ENCODE assay signal across 48 mouse cellular contexts in the genomic region with DNA sequence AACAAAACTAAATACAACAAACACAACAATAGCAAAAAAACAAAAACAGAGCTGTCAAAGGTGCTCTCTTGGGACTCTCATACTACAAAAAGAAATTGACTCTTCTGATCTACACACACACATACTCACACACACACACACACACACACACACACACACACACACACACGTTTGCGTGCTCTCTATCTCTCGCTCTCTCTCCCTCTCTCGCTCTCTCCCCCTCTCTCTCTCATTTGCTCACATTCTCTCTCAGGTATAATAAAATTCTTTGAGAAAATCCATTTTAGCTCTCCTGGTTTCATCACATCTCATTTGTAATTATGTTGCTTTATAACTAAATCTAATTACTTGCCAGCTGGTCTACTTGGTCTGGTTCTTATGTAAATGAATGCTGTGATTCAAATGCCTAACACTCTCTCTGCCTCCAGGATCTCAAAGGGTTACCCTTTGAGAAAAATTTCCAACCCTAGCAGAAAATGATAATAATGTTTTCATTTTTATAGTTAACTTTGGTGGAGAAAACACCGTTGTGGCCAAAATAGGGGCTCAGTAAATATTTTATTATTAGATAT. TPM values are rescaled to one million over a fixed set of nuclear protein-coding genes. Genes with fewer than 3 reads are reported as not detected.
"Had no signal": no experiment of that assay in that cellular context is flagged by ENCODE, and none has a peak within 500 bp of the region (broad histone marks: within the 10 kb centered on the region; RNA-seq: fewer than 3 reads in every experiment).

No protein-coding gene starts in this region.

- DNase-seq: left cerebral cortex, postnatal 4 days; liver; liver, embryonic 13.5 days; liver, postnatal 0 days; lung, adult 18-20 months; lung, adult 2 months; lung, embryonic 14.5 days; lung, postnatal 10 days; lung, postnatal 14 days; lung, postnatal 36 days; lung, postnatal 4 days; midbrain, embryonic 14.5 days had no signal

- H3K4me2 ChIP-seq: limb, embryonic 12.5 days; limb, embryonic 13.5 days; limb, embryonic 15.5 days; liver, embryonic 11.5 days; liver, embryonic 12.5 days; liver, embryonic 13.5 days; liver, embryonic 15.5 days; lung, embryonic 14.5 days; lung, embryonic 15.5 days; midbrain, embryonic 11.5 days; midbrain, embryonic 12.5 days; midbrain, embryonic 13.5 days; midbrain, embryonic 15.5 days had no signal

- ATAC-seq: liver, embryonic 12.5 days; liver, postnatal 0 days; lung, postnatal 0 days; midbrain, embryonic 13.5 days; midbrain, embryonic 15.5 days; midbrain, embryonic 16.5 days had no signal

- H3K9ac ChIP-seq: limb, embryonic 12.5 days; limb, embryonic 13.5 days; limb, embryonic 15.5 days; liver, embryonic 12.5 days; liver, embryonic 13.5 days; liver, embryonic 14.5 days; liver, embryonic 15.5 days; liver, postnatal 0 days; lung, embryonic 14.5 days; lung, embryonic 15.5 days; midbrain, embryonic 12.5 days; midbrain, embryonic 13.5 days; midbrain, embryonic 15.5 days had no signal

- H3K36me3 ChIP-seq: limb, embryonic 10.5 days; limb, embryonic 12.5 days; limb, embryonic 13.5 days; limb, embryonic 15.5 days; liver, embryonic 12.5 days; liver, embryonic 13.5 days; liver, embryonic 15.5 days; lung, embryonic 15.5 days; midbrain, embryonic 10.5 days; midbrain, embryonic 12.5 days; midbrain, embryonic 13.5 days; midbrain, embryonic 15.5 days had no signal

- H3K27me3 ChIP-seq: limb, embryonic 12.5 days; limb, embryonic 15.5 days; liver, embryonic 12.5 days; liver, embryonic 13.5 days; liver, embryonic 15.5 days; lung, embryonic 15.5 days; midbrain, embryonic 12.5 days; midbrain, embryonic 13.5 days; midbrain, embryonic 15.5 days had no signal

- H3K4me1 ChIP-seq: limb, embryonic 15.5 days; liver, embryonic 12.5 days; liver, embryonic 13.5 days; liver, embryonic 15.5 days; lung, embryonic 15.5 days; megakaryocyte, embryonic 14.5 days; midbrain, embryonic 12.5 days; midbrain, embryonic 13.5 days; midbrain, embryonic 15.5 days had no signal

- H3K4me3 ChIP-seq: left cerebral cortex, adult 2 months; limb, embryonic 10.5 days; limb, embryonic 12.5 days; limb, embryonic 13.5 days; limb, embryonic 15.5 days; liver, embryonic 12.5 days; liver, embryonic 13.5 days; liver, embryonic 15.5 days; lung, embryonic 15.5 days; megakaryocyte, embryonic 14.5 days; midbrain, embryonic 10.5 days; midbrain, embryonic 12.5 days; midbrain, embryonic 13.5 days; midbrain, embryonic 15.5 days; myocyte had no signal

- H3K9me3 ChIP-seq: limb, embryonic 10.5 days; limb, embryonic 12.5 days; limb, embryonic 13.5 days; limb, embryonic 15.5 days; liver, embryonic 12.5 days; liver, embryonic 13.5 days; liver, embryonic 15.5 days; lung, embryonic 15.5 days; megakaryocyte, embryonic 14.5 days; midbrain, embryonic 10.5 days; midbrain, embryonic 12.5 days; midbrain, embryonic 13.5 days; midbrain, embryonic 15.5 days had no signal

- H3K27ac ChIP-seq: left cerebral cortex, adult 2 months; limb, embryonic 10.5 days; limb, embryonic 12.5 days; limb, embryonic 13.5 days; limb, embryonic 15.5 days; liver, embryonic 12.5 days; liver, embryonic 13.5 days; liver, embryonic 14.5 days; liver, embryonic 15.5 days; lung, embryonic 15.5 days; macrophage; midbrain, embryonic 10.5 days; midbrain, embryonic 12.5 days; midbrain, embryonic 13.5 days; midbrain, embryonic 15.5 days had no signal

RNA-seq across cellular contexts. Expression of a gene that starts 28.0 kb away (rescaled TPM):
- total RNA-seq: left cerebral cortex, adult 18-20 months; left cerebral cortex, adult 2 months; left cerebral cortex, adult 8-10 months; left cerebral cortex, postnatal 10 days; left cerebral cortex, postnatal 14 days; left cerebral cortex, postnatal 25 days; left cerebral cortex, postnatal 36 days; liver, adult 2 months; megakaryocyte progenitor cell, adult 5-6 weeks; megakaryocyte, adult 5-6 weeks; megakaryocyte-erythroid progenitor cell, adult 5-6 weeks; midbrain, postnatal 0 days; monocyte, adult 5-6 weeks had no signal
- polyA plus RNA-seq: limb, embryonic 10.5 days; limb, embryonic 11.5 days; limb, embryonic 12.5 days; limb, embryonic 13.5 days; limb, embryonic 14.5 days; limb, embryonic 15.5 days; liver, adult 2 months; liver, embryonic 11.5 days; liver, embryonic 12.5 days; liver, embryonic 13.5 days; liver, embryonic 14.5 days; liver, embryonic 15.5 days; liver, embryonic 16.5 days; liver, postnatal 0 days; lung, adult 2 months; lung, embryonic 14.5 days; lung, embryonic 15.5 days; lung, embryonic 16.5 days; lung, postnatal 0 days; macrophage; midbrain, embryonic 10.5 days; midbrain, embryonic 11.5 days; midbrain, embryonic 12.5 days; midbrain, embryonic 13.5 days; midbrain, embryonic 14.5 days; midbrain, embryonic 15.5 days; midbrain, embryonic 16.5 days; midbrain, postnatal 0 days; myocyte had no signal
